Mouse (Mus musculus) liver, embryonic 14.5 days (tissue): ENCODE measurements around the gene Tmem208.

Experiments used
- CTCF ChIP-seq: IDR thresholded peaks from 2 replicates; pipeline ENCODE4 v1.5.1; 2016; ENCODE audit warnings: antibody characterized with exemption, low read depth, control low read depth
- EP300 ChIP-seq: IDR thresholded peaks from 2 replicates; pipeline ENCODE4 v1.6.1; 2016; ENCODE audit warnings: antibody characterized with exemption, low read depth

DNA sequence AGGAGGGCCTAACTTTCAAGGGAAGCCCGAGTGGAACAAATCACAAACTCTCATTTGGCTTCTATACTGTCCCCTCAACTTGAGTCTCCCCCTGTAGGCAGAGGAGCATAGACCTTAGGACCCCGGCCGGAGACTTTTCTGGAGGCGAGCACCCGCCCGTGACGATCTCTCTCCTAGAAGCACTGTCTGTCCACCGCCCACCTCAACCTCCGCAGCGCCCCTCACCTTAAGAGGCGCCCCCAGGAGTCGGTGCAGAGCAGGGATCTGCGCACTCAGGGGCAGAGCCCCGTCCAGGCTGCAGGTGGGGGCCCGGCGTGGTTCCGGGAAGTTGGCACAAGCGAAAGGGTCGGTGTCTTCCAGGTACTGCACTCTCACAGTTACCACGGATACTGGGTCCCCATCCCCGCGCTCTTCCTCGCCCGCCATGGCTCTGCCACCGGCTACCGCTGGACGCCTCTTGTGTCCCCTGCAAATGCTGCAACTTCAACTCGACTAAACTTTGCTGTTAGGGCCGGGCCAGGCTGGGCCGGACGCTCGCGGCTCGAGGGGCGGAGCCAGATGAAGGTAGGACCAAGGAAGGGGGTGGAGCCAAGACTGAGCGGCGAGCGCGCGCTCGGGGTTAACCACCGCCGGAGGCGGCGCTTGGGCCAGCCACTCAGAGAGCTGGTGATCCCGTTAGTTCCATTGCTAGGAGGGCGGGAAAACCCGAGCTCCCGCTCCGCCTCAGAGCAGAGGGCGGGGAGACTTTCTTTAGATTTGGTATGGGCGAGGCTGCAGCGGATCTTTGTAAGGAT lies 21.5 kb downstream of the Tmem208 start, which contains the start of gene Fhod1:
- TF ChIP-seq CTCF (peak; percentile 27; the same call in 1 of the 2 replicates), EP300 (no peak)
